Mouse (Mus musculus) MEL (cell line): ENCODE results near the gene Vsig2.

Source experiments
- BHLHE40 ChIP-seq: IDR thresholded peaks from 2 replicates; pipeline ENCODE4 v1.6.1; 2012; ENCODE audit warnings: low read depth, mild to moderate bottlenecking, inconsistent platforms, low read length, improper control_type of control experiment, borderline replicate concordance
- CTCF ChIP-seq, 3 experiments: IDR thresholded peaks in 2 of 3; conservative IDR thresholded peaks in 1 of 3; 2 replicates each; pipeline ENCODE4 v1.5.1; 2011 to 2012; ENCODE audit warnings: low read length in 3 of 3, low read depth in 2 of 3, mild to moderate bottlenecking in 2 of 3, improper control_type of control experiment in 1 of 3, inconsistent platforms in 1 of 3, mixed read lengths in 1 of 3, moderate library complexity in 1 of 3; ENCODE audit not compliant: control insufficient read depth in 1 of 3, insufficient read depth in 1 of 3, poor library complexity in 1 of 3, severe bottlenecking in 1 of 3
- E2F4 ChIP-seq: IDR thresholded peaks from 2 replicates; pipeline ENCODE4 v1.6.1; 2011; ENCODE audit warnings: low read depth, low read length, improper control_type of control experiment, borderline replicate concordance
- EP300 ChIP-seq, 2 experiments: IDR thresholded peaks; 2 replicates each; pipeline ENCODE4 v1.6.1; 2011; ENCODE audit warnings: improper control_type of control experiment in 2 of 2, low read length in 2 of 2, low read depth in 1 of 2, mild to moderate bottlenecking in 1 of 2
- HCFC1 ChIP-seq: IDR thresholded peaks from 2 replicates; pipeline ENCODE4 v1.6.1; 2012; ENCODE audit warnings: low read depth, mild to moderate bottlenecking, inconsistent platforms, low read length, improper control_type of control experiment, moderate library complexity
- MAFK ChIP-seq: IDR thresholded peaks from 2 replicates; pipeline ENCODE4 v1.6.1; 2011; ENCODE audit warnings: low read depth, mild to moderate bottlenecking, low read length, improper control_type of control experiment, borderline replicate concordance
- NELFE ChIP-seq: IDR thresholded peaks from 2 replicates; pipeline ENCODE4 v1.6.1; 2011; ENCODE audit warnings: low read depth, low read length, improper control_type of control experiment
- POLR2A ChIP-seq, 2 experiments: IDR thresholded peaks; 2 replicates each; pipeline ENCODE4 v1.6.1; 2011 to 2012; ENCODE audit warnings: low read length in 2 of 2, mild to moderate bottlenecking in 2 of 2, control low read depth in 1 of 2, improper control_type of control experiment in 1 of 2, low read depth in 1 of 2, moderate library complexity in 1 of 2; ENCODE audit not compliant: control insufficient read depth in 1 of 2, insufficient read depth in 1 of 2, poor library complexity in 1 of 2
- RAD21 ChIP-seq: IDR thresholded peaks from 2 replicates; pipeline ENCODE4 v1.6.1; 2011; ENCODE audit warnings: mild to moderate bottlenecking, low read depth, low read length, improper control_type of control experiment
- TAL1 ChIP-seq: IDR thresholded peaks from 2 replicates; pipeline ENCODE4 v1.6.1; 2012; ENCODE audit warnings: mild to moderate bottlenecking, inconsistent platforms, low read length, moderate library complexity, mixed read lengths
- TBP ChIP-seq: IDR thresholded peaks from 2 replicates; pipeline ENCODE4 v1.8.0; 2011; ENCODE audit warnings: low read depth, low read length, improper control_type of control experiment
- ZNF384 ChIP-seq: IDR thresholded peaks from 2 replicates; pipeline ENCODE4 v1.6.1; 2012; ENCODE audit warnings: low read depth, mild to moderate bottlenecking, inconsistent platforms, low read length, improper control_type of control experiment

GRCm38 (mm10) chr9:37590381-37590780 lies 51.3 kb downstream of the Vsig2 start:
- TF ChIP-seq CTCF (IDR thresholded peaks at IDR 0.05 in 2 of 3, conservative IDR thresholded peaks at IDR 0.05 in 1 of 3; ENCODE audit: control insufficient read depth in 1 of 3, insufficient read depth in 1 of 3, low read depth in 2 of 3, low read length in 3 of 3, poor library complexity in 1 of 3, severe bottlenecking in 1 of 3) (no peak), MAFK (no peak), RAD21 (no peak), BHLHE40 (no peak), NELFE (no peak), TBP (no peak), EP300 (IDR thresholded peaks at IDR 0.05; ENCODE audit: low read depth in 1 of 2, low read length in 2 of 2) (no peak), POLR2A (IDR thresholded peaks at IDR 0.05; ENCODE audit: control insufficient read depth in 1 of 2, insufficient read depth in 1 of 2, low read depth in 1 of 2, low read length in 2 of 2, poor library complexity in 1 of 2) (no peak), TAL1 (no peak), HCFC1 (no peak), E2F4 (no peak), ZNF384 (no peak)
